Mouse (Mus musculus) embryonic fibroblast, embryonic 13.5 days (primary cell): ENCODE data around the gene Mlycd.

Experiments used
- CTCF ChIP-seq: IDR thresholded peaks from 2 replicates; pipeline ENCODE4 v1.5.1; 2011; ENCODE audit warnings: mild to moderate bottlenecking, control low read depth, low read length, moderate library complexity, borderline replicate concordance; ENCODE audit not compliant: insufficient read depth
- POLR2A ChIP-seq: IDR thresholded peaks from 2 replicates; pipeline ENCODE4 v1.6.1; 2011; ENCODE audit warnings: low read depth, mild to moderate bottlenecking, control low read depth, low read length, moderate library complexity

DNA sequence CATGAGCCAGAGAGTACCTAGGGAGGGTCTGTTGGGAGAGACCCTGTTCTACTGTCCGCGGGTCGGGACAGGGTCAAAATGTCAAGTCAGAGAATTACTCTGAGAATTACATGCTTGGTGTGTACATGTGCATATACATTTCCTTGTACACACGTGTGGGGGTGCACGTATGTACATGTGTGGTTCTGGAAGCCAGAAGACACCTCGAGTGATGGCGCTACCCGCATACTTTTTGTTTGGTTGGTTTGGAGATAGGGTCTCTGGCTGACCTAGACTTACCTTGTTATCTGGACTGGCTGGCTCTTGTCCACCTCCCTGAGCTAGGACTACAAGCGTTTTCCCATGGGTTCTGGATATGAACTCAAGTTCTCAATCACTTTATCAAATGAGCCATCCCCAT is 581 bp upstream of the Mlycd start:
- TF ChIP-seq POLR2A (no peak), CTCF (no peak)
